Mouse (Mus musculus) lung, adult 2 months (tissue): ENCODE measurements around the gene Dst. TPM values are rescaled to one million over a fixed set of nuclear protein-coding genes. Genes with fewer than 3 reads are reported as not detected.

Experiments
- DNase-seq: peaks from one replicate; pipeline ENCODE4 v3.0.0; 2022
- H3K4me1 ChIP-seq: fragments of 200-500 bp; 2 replicates; pipeline ENCODE4 v1.6.1; 2011; ENCODE audit warnings: low read length; ENCODE audit not compliant: control insufficient read depth, insufficient read depth
- H3K4me3 ChIP-seq: fragments of 200-500 bp; replicated peaks from 2 replicates; pipeline ENCODE3; 2011; ENCODE audit warnings: low read depth, mild to moderate bottlenecking, control low read depth, low read length; ENCODE audit errors: extremely low read depth
- CTCF ChIP-seq: fragments of 200-500 bp; IDR thresholded peaks from 2 replicates; pipeline ENCODE4 v1.5.1; 2011; ENCODE audit warnings: mild to moderate bottlenecking, low read length, control low read depth; ENCODE audit not compliant: insufficient read depth
- POLR2A ChIP-seq: fragments of 200-500 bp; IDR thresholded peaks from 2 replicates; pipeline ENCODE4 v1.6.1; 2011; ENCODE audit warnings: low read depth, mild to moderate bottlenecking, control low read depth, low read length, borderline replicate concordance; ENCODE audit errors: extremely low read depth
- WGBS: fragments of 180-500 bp; shearing (Covaris S2); methylation state at CpG from one replicate; pipeline ENCODE4 v1.1.7; 2018; 5-methylcytosine and 5-hydroxymethylcytosine counted together
- polyA plus RNA-seq: library from polyadenylated mRNA; depleted of rRNA; stranded (reverse); fragments of >200 nt; gene quantifications from 2 replicates; pipeline ENCODE4 v1.2.3, GENCODE M21; 2012

Gene Dst
- polyA plus RNA-seq, 1 experiment, result 55.4 TPM

GRCm38 (mm10) chr1:34237211-34237610, 329.2 kb downstream of the Dst start:
- no peak for TF ChIP-seq POLR2A
- TF ChIP-seq CTCF, result no peak
- peak; percentile 23 for DNase-seq
- Histone ChIP-seq H3K4me3 (peak overlapping the region; percentile 51), H3K4me1 (0 out of 2 replicates have a peak, but pooled peaks cover 2% of the 10 kb centered on the region)
- WGBS, result 26% methylated on average over 14 of the region's 14 CpGs

GRCm38 (mm10) chr1:34237689-34238091, 329.7 kb downstream of the Dst start:
- 24% methylated on average over 12 of the region's 12 CpGs for WGBS
- H3K4me3 ChIP-seq, result peak overlapping the region; percentile 51
- DNase-seq, result peak; percentile 37

GRCm38 (mm10) chr1:34238231-34238630, 330.2 kb downstream of the Dst start:
- Histone ChIP-seq H3K4me1 (0 out of 2 replicates have a peak, but pooled peaks cover 2% of the 10 kb centered on the region), H3K4me3 (peak overlapping the region; percentile 51)
- WGBS, result 83% methylated on average over 6 of the region's 6 CpGs
- no peak for DNase-seq
- TF ChIP-seq CTCF, result no peak
- no peak for TF ChIP-seq POLR2A

More at GRCm38 (mm10) chr1:34237689-34238091, 329.7 kb downstream of the Dst start:
- 0 out of 2 replicates have a peak, but pooled peaks cover 2% of the 10 kb centered on the region for H3K4me1 ChIP-seq
- no peak for TF ChIP-seq POLR2A
- TF ChIP-seq CTCF, result no peak

- DNase-seq, result no peak
- WGBS, result 77% methylated on average over 10 of the region's 10 CpGs
- TF ChIP-seq POLR2A (no peak), CTCF (no peak)
- H3K4me1 ChIP-seq, result no peaks in the 10 kb centered on the region
- no peak overlapping the region for H3K4me3 ChIP-seq
These were observed 336.7 kb downstream of the Dst start for GRCm38 (mm10) chr1:34244678-34245077.

GRCm38 (mm10) chr1:34245951-34246641, 338.1 kb downstream of the Dst start:
- Histone ChIP-seq H3K4me3 (no peak overlapping the region), H3K4me1 (no peaks in the 10 kb centered on the region)
- no peak for DNase-seq
- WGBS, result 83% methylated on average over 15 of the region's 15 CpGs
- TF ChIP-seq CTCF, result no peak
- TF ChIP-seq POLR2A, result no peak

- DNase-seq, result no peak
- Histone ChIP-seq H3K4me3 (no peak overlapping the region), H3K4me1 (no peaks in the 10 kb centered on the region)
- TF ChIP-seq CTCF (no peak), POLR2A (no peak)
- whole genome bisulfite sequencing, result 92% methylated on average over 8 of the region's 8 CpGs
These were observed 338.6 kb downstream of the Dst start for GRCm38 (mm10) chr1:34246642-34246987.

GRCm38 (mm10) chr1:34251137-34251536, 343.1 kb downstream of the Dst start:
- no peak for TF ChIP-seq CTCF
- no peak for TF ChIP-seq POLR2A
- no peak overlapping the region for H3K4me3 ChIP-seq
- no peaks in the 10 kb centered on the region for H3K4me1 ChIP-seq
- 65% methylated on average over 13 of the region's 13 CpGs for whole genome bisulfite sequencing
- no peak for DNase-seq

GRCm38 (mm10) chr1:34252267-34252666, 344.2 kb downstream of the Dst start:
- WGBS, result 72% methylated on average over 8 of the region's 8 CpGs
- TF ChIP-seq CTCF (no peak), POLR2A (no peak)
- no peak for DNase-seq
- no peaks in the 10 kb centered on the region for H3K4me1 ChIP-seq
- H3K4me3 ChIP-seq, result no peak overlapping the region

- WGBS, result 54% methylated on average over 7 of the region's 7 CpGs
- TF ChIP-seq CTCF (no peak), POLR2A (no peak)
These were observed 345.9 kb downstream of the Dst start for GRCm38 (mm10) chr1:34253876-34254275.

GRCm38 (mm10) chr1:34259898-34260297, 351.9 kb downstream of the Dst start:
- DNase-seq, result no peak
- WGBS, result 70% methylated on average over 8 of the region's 8 CpGs
- H3K4me3 ChIP-seq, result no peak overlapping the region
- no peak for TF ChIP-seq CTCF
- TF ChIP-seq POLR2A, result no peak
- H3K4me1 ChIP-seq, result no peaks in the 10 kb centered on the region

More at GRCm38 (mm10) chr1:34253876-34254275, 345.9 kb downstream of the Dst start:
- Histone ChIP-seq H3K4me3 (no peak overlapping the region), H3K4me1 (no peaks in the 10 kb centered on the region)
- DNase-seq, result no peak
